Mouse (Mus musculus) midbrain, postnatal 0 days (tissue): ENCODE data around the gene Slc17a5. TPM values are rescaled to one million over a fixed set of nuclear protein-coding genes. Genes with fewer than 3 reads are reported as not detected.

Source experiments
- ATAC-seq: fragments of 200-750 bp; cut with Nextera tagmentation; 2 replicates; pipeline ENCODE4 v1.8.0; 2017; ENCODE audit warnings: moderate number of reproducible peaks, mild to moderate bottlenecking, moderate TSS enrichment, moderate library complexity; ENCODE audit not compliant: low FRiP score
- DNase-seq: peaks from one replicate; pipeline ENCODE4 v3.0.0-alpha.2; 2015; ENCODE audit warnings: low spot score
- H3K27ac ChIP-seq: fragments of 300-500 bp; sonication (generic); 2 replicates; pipeline ENCODE4 v1.5.1; 2014; ENCODE audit warnings: low read depth, mild to moderate bottlenecking, low read length, mixed read lengths
- H3K27me3 ChIP-seq: fragments of 300-500 bp; sonication (generic); 2 replicates; pipeline ENCODE4 v1.6.1; 2014; ENCODE audit warnings: low read length, control low read depth, mixed read lengths; ENCODE audit not compliant: insufficient read depth
- H3K36me3 ChIP-seq: fragments of 300-500 bp; sonication (generic); 2 replicates; pipeline ENCODE4 v1.6.1; 2014; ENCODE audit warnings: low read length, control low read depth, mixed read lengths; ENCODE audit not compliant: insufficient read depth
- H3K4me1 ChIP-seq: fragments of 300-500 bp; sonication (generic); 2 replicates; pipeline ENCODE4 v1.6.1; 2014; ENCODE audit warnings: mild to moderate bottlenecking, control low read depth, antibody characterized with exemption, low read length, mixed read lengths; ENCODE audit not compliant: insufficient read depth
- H3K4me2 ChIP-seq: fragments of 300-500 bp; sonication (generic); 2 replicates; pipeline ENCODE4 v1.6.1; 2014; ENCODE audit warnings: low read depth, mild to moderate bottlenecking, low read length, mixed read lengths; ENCODE audit not compliant: poor library complexity, severe bottlenecking
- H3K4me3 ChIP-seq: fragments of 300-500 bp; sonication (generic); 2 replicates; pipeline ENCODE4 v1.5.1; 2014; ENCODE audit warnings: low read depth, mild to moderate bottlenecking, low read length, moderate library complexity
- H3K9ac ChIP-seq: fragments of 300-500 bp; sonication (generic); replicated peaks from 2 replicates; pipeline ENCODE4 v1.6.1; 2014; ENCODE audit warnings: mild to moderate bottlenecking, low read length, moderate library complexity, mixed read lengths; ENCODE audit not compliant: poor library complexity, severe bottlenecking
- H3K9me3 ChIP-seq: fragments of 300-500 bp; sonication (generic); 2 replicates; pipeline ENCODE4 v1.6.1; 2016; ENCODE audit warnings: low read length, control low read depth
- CTCF ChIP-seq: IDR thresholded peaks from 2 replicates; pipeline ENCODE4 v1.5.1; 2016; ENCODE audit warnings: antibody characterized with exemption, mild to moderate bottlenecking
- WGBS: fragments of 180-500 bp; shearing (Covaris S2); extraction: QIAGEN DNeasy Blood & Tissue Kit; methylation state at CpG from one replicate; pipeline ENCODE4 v1.1.7; 2014; 5-methylcytosine and 5-hydroxymethylcytosine counted together
- polyA plus RNA-seq: library from polyadenylated mRNA; unstranded; fragments of >200 nt; fragmentation: Nextera tagmentation; extraction: Ambion mirVana; gene quantifications from 2 replicates; pipeline ENCODE4 v1.2.1, GENCODE M21; 2015
- total RNA-seq: library from RNA; depleted of rRNA; stranded (reverse); fragments of >200 nt; gene quantifications from 2 replicates; pipeline ENCODE4 v1.2.3, GENCODE M21; 2014

The Slc17a5 gene
- total and polyA plus RNA-seq, 2 experiments from 2014 or later: 15.1 to 16.8 TPM

DNA sequence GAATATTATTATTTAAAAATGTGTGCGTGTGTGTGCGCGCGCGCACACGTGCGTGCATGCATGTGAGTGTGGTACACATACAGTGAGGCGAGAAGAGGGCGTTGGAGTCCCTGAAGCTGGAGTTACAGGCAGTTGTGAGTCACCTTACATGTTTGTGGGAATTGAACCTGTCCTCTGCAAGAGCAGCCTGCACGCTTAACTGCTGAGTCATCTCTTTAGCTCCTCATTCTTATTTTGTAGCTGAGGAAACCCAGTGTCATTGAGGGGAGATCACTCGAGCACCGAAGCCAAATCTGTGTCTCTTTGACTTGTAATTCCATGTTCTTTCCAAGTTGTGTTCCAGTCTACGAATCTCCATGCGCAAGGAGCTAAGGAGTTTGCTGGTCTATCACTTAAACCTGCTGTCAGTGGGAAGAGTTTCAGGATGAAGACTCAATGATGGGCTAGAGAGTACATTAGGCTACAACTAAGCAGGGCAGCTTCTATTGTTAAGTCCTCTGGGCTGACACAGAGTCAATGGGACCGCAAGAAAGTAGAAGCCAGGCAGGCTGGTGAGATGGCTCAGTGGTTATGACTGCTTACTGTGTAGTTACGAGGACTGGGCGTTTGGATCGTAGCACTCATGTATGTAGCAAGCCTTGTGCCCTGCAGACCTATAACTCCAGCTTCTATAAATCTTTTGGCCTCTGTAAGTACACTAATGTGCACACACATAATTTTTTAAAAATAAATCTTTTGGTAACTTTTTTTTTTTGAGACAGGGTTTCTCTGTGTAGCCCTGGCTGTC is 8.1 kb upstream of the Slc17a5 start:
- Histone ChIP-seq H3K9ac (no peak overlapping the region), H3K27me3 (no peaks in the 10 kb centered on the region), H3K4me1 (no peaks in the 10 kb centered on the region), H3K4me3 (no peak overlapping the region), H3K4me2 (no peak overlapping the region), H3K27ac (no peak overlapping the region), H3K36me3 (no peaks in the 10 kb centered on the region), H3K9me3 (no peaks in the 10 kb centered on the region)
- no peak for TF ChIP-seq CTCF
- WGBS: 92% methylated on average over 18 of the region's 18 CpGs
- DNase-seq (no peak), ATAC-seq (no peak)

DNA sequence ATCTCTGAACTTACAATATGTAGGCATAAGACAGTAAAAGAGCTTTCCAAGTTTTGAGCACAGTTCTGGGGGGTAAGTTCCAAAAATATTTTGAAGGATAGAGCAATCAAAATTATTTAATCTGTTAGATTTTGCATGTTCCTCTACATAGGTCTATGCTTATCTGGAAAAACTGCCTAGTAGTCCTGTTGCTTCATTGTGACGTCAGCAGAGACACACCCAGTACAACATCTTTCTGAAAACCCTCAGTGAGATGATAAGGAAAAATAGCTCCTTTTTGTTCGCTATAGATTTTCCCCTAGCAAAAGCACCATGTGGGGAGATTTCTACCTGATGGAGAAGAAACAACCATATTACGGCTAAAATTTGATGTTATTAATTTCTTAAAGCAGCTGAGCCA is 7.4 kb upstream of the Slc17a5 start:
- no peak for TF ChIP-seq CTCF
- WGBS: 87% methylated on average over 3 of the region's 3 CpGs
- Histone ChIP-seq H3K9me3 (no peaks in the 10 kb centered on the region), H3K27ac (no peak overlapping the region), H3K4me3 (no peak overlapping the region), H3K4me2 (no peak overlapping the region), H3K36me3 (no peaks in the 10 kb centered on the region), H3K9ac (no peak overlapping the region), H3K27me3 (no peaks in the 10 kb centered on the region), H3K4me1 (no peaks in the 10 kb centered on the region)
- DNase-seq (no peak), ATAC-seq (no peak)

DNA sequence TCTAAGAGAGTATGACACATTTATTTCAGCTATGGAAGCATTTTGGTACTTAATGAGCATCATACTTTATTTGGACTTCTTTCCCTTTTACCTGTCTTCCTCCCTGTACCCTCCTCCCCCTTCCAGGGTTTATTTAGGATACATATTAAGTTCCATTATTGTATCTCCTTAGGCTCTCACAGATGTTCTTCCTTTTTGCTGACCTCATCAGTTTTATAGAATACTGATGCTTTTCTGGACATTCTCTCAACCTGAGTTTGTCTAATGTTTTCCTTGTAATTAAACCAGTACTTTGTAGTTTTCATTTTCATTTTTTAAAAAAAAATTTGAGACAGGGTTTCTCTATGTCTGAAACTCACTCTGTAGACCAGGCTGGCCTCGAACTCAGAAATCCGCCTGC is 2.6 kb upstream of the Slc17a5 start:
- Histone ChIP-seq H3K27ac (no peak overlapping the region), H3K9me3 (no peaks in the 10 kb centered on the region)

DNA sequence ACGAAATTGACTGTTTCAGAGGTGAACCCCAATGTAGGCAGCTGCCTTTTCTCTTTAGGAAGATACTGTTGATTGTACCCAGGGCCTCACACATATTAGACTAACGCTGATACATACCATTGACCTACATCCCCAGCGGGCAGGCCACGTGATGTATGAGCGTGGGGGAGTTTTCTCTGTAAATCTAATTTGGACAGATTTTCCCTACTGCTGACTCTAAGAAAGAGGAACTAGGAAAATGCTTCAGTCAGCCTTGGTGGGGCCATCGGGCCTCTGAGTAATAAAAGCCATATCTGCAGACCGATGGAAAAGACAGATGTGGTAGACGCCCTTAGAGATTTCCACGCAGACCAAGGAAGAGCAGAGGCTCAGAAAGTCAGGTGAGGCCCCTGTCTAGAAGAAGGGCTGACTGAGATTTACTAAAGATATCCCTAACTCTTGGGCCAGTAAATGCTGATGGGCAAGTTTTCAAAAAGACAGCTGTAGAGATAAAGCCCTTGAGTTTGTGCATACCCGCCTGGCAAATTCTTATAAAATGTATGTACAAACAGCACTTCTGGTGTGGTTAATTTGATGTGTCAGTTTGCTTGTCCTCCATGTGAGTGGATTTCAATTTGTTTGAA is 681 bp upstream of the Slc17a5 start:
- ATAC-seq: peak; percentile 57
- Histone ChIP-seq H3K27me3 (no peaks in the 10 kb centered on the region), H3K4me3 (peak overlapping the region; percentile 66), H3K4me1 (no peaks in the 10 kb centered on the region; the same call in 1 of the 2 replicates), H3K9me3 (no peaks in the 10 kb centered on the region), H3K4me2 (peak overlapping the region; percentile 59), H3K36me3 (0 out of 2 replicates have a peak, but pooled peaks cover 3% of the 10 kb centered on the region), H3K9ac (no peak overlapping the region), H3K27ac (peak overlapping the region; percentile 83)
- no peak for TF ChIP-seq CTCF
- WGBS: 81% methylated on average over 10 of the region's 10 CpGs
- peak; percentile 21 for DNase-seq

More for the DNA sequence above, 2.6 kb upstream of the Slc17a5 start:
- H3K4me1 ChIP-seq: no peaks in the 10 kb centered on the region; the same call in 1 of the 2 replicates
- TF ChIP-seq CTCF: no peak
- WGBS: 100% methylated on average over 2 of the region's 2 CpGs
- H3K4me3 ChIP-seq: no peak overlapping the region
- H3K27me3 ChIP-seq: no peaks in the 10 kb centered on the region
- no peaks in the 10 kb centered on the region for H3K36me3 ChIP-seq
- no peak for DNase-seq
- ATAC-seq: no peak
- no peak overlapping the region for H3K9ac ChIP-seq
- H3K4me2 ChIP-seq: no peak overlapping the region

DNA sequence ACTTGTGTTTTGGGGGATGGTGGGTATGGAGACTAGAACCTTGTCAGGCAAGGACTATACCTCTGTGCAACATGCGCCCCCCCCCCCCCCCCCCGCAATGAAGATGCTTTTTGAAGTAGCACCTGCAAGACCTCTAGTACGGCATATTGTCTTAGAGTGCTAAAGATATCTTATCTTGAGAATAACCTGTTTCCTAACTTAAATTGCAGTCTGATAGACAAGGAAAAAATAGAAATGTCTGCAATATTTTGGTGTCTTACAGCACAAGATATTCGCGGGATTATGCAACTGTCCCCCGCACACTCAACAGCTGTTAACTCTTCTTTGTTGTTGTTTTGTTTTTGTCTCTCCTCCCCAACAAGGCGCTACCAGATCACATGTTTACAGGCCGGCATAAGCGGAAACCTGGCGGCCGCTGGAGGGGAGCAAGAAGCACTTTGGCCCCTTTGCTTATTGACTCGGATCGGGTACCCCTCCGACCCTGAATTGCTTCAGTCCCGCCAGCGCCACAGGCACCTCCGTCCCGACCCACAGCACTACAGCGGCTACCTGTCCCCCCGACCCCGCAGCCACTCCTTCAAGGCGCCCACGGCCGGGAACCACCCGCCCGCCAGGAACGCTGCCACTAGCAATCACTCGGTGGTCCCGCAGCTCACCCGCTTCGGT is 490 bp downstream of the Slc17a5 start:
- peak; percentile 42 for DNase-seq

More for the DNA sequence above, 490 bp downstream of the Slc17a5 start:
- peak overlapping the region; percentile 59 for H3K4me2 ChIP-seq
- H3K27me3 ChIP-seq: no peaks in the 10 kb centered on the region
- ATAC-seq: peak; percentile 56
- 2% methylated on average over 31 of the region's 31 CpGs for WGBS
- no peaks in the 10 kb centered on the region; the same call in 1 of the 2 replicates for H3K4me1 ChIP-seq
- TF ChIP-seq CTCF: no peak
- H3K9ac ChIP-seq: peak overlapping the region; percentile 74
- H3K4me3 ChIP-seq: peak overlapping the region; percentile 66
- peak overlapping the region; percentile 83 for H3K27ac ChIP-seq
- H3K9me3 ChIP-seq: no peaks in the 10 kb centered on the region
- H3K36me3 ChIP-seq: 0 out of 2 replicates have a peak, but pooled peaks cover 3% of the 10 kb centered on the region
